Mouse (Mus musculus): Measurements from ENCODE around the gene Nfia. TPM values are rescaled to one million over a fixed set of nuclear protein-coding genes. Genes with fewer than 3 reads are reported as not detected.

Gene Nfia
- total RNA-seq, 1 experiment, result 0.27 TPM

GRCm38 (mm10) chr4:98109911-98110310, 337.4 kb downstream of the Nfia start:
- H3K36me3 ChIP-seq (ENCODE audit: control insufficient read depth, insufficient read depth, low read length, poor library complexity, severe bottlenecking), result no peaks in the 10 kb centered on the region
- H3K9ac ChIP-seq (ENCODE audit: insufficient read depth, low read depth, low read length, poor library complexity, severe bottlenecking), result no peak overlapping the region
- DNase-seq (ENCODE audit: low read depth, low spot score), result no peak
- H3K27ac ChIP-seq (ENCODE audit: insufficient read depth, low read depth, low read length, poor library complexity, severe bottlenecking), result no peak overlapping the region
- no peaks in the 10 kb centered on the region for H3K9me3 ChIP-seq (ENCODE audit: control insufficient read depth, insufficient read depth, low read depth, low read length)
- H3K4me3 ChIP-seq (ENCODE audit: insufficient read depth in 1 of 2, low read depth in 1 of 2, low read length in 2 of 2, poor library complexity in 1 of 2, severe bottlenecking in 1 of 2), result no peak overlapping the region
- TF ChIP-seq MAFK (IDR thresholded peaks at IDR 0.05; ENCODE audit: insufficient read depth, low read depth, low read length) (no peak), HCFC1 (IDR thresholded peaks at IDR 0.05; ENCODE audit: borderline replicate concordance, insufficient read depth, low read length) (no peak), CHD2 (IDR thresholded peaks at IDR 0.05; ENCODE audit: low read depth, low read length) (no peak), ZC3H11A (IDR thresholded peaks at IDR 0.05; ENCODE audit: borderline replicate concordance, low read depth, low read length) (no peak), ZNF384 (IDR thresholded peaks at IDR 0.05; ENCODE audit: low read depth, low read length) (no peak)
- H3K4me1 ChIP-seq (ENCODE audit: control insufficient read depth in 2 of 2, insufficient read depth in 2 of 2, low read length in 2 of 2, poor library complexity in 1 of 2), result no peaks in the 10 kb centered on the region; a peak in 1 of 4 replicates
- in situ Hi-C loops (cut with MboI; ENCODE audit: low sequenced_read_pairs in 2 of 2, unreplicated experiment in 2 of 2), result no loop called here

GRCm38 (mm10) chr4:98113289-98114024, 340.9 kb downstream of the Nfia start:
- no peak for DNase-seq (ENCODE audit: low read depth, low spot score)
- no peak overlapping the region for H3K9ac ChIP-seq (ENCODE audit: insufficient read depth, low read depth, low read length, poor library complexity, severe bottlenecking)
- no peaks in the 10 kb centered on the region for H3K4me1 ChIP-seq (ENCODE audit: control insufficient read depth in 2 of 2, insufficient read depth in 2 of 2, low read length in 2 of 2, poor library complexity in 1 of 2)
- in situ Hi-C loops (cut with MboI; ENCODE audit: low sequenced_read_pairs in 2 of 2, unreplicated experiment in 2 of 2), result no loop called here
- no peaks in the 10 kb centered on the region for H3K36me3 ChIP-seq (ENCODE audit: control insufficient read depth, insufficient read depth, low read length, poor library complexity, severe bottlenecking)
- H3K4me3 ChIP-seq (ENCODE audit: insufficient read depth in 1 of 2, low read depth in 1 of 2, low read length in 2 of 2, poor library complexity in 1 of 2, severe bottlenecking in 1 of 2), result no peak overlapping the region
- H3K27ac ChIP-seq (ENCODE audit: insufficient read depth, low read depth, low read length, poor library complexity, severe bottlenecking), result no peak overlapping the region
- H3K9me3 ChIP-seq (ENCODE audit: control insufficient read depth, insufficient read depth, low read depth, low read length), result no peaks in the 10 kb centered on the region
- TF ChIP-seq CHD2 (IDR thresholded peaks at IDR 0.05; ENCODE audit: low read depth, low read length) (no peak), ZNF384 (IDR thresholded peaks at IDR 0.05; ENCODE audit: low read depth, low read length) (0 out of 2 replicates have a peak, but pooled peaks have one; percentile 23)

- Histone ChIP-seq H3K4me3 (ENCODE audit: insufficient read depth in 1 of 2, low read depth in 1 of 2, low read length in 2 of 2, poor library complexity in 1 of 2, severe bottlenecking in 1 of 2) (no peak overlapping the region), H3K9ac (ENCODE audit: insufficient read depth, low read depth, low read length, poor library complexity, severe bottlenecking) (no peak overlapping the region), H3K4me1 (ENCODE audit: control insufficient read depth in 2 of 2, insufficient read depth in 2 of 2, low read length in 2 of 2, poor library complexity in 1 of 2) (no peaks in the 10 kb centered on the region), H3K9me3 (ENCODE audit: control insufficient read depth, insufficient read depth, low read depth, low read length) (no peaks in the 10 kb centered on the region), H3K36me3 (ENCODE audit: control insufficient read depth, insufficient read depth, low read length, poor library complexity, severe bottlenecking) (no peaks in the 10 kb centered on the region), H3K27ac (ENCODE audit: insufficient read depth, low read depth, low read length, poor library complexity, severe bottlenecking) (no peak overlapping the region)
- no peak for TF ChIP-seq CHD2 (IDR thresholded peaks at IDR 0.05; ENCODE audit: low read depth, low read length)
- TF ChIP-seq ZC3H11A (IDR thresholded peaks at IDR 0.05; ENCODE audit: borderline replicate concordance, low read depth, low read length), result no peak
- no peak for TF ChIP-seq ZNF384 (IDR thresholded peaks at IDR 0.05; ENCODE audit: low read depth, low read length)
- DNase-seq (ENCODE audit: low read depth, low spot score), result no peak
- in situ Hi-C loops (cut with MboI; ENCODE audit: low sequenced_read_pairs in 2 of 2, unreplicated experiment in 2 of 2), result no loop called here
These were observed 342.4 kb downstream of the Nfia start for GRCm38 (mm10) chr4:98114966-98115365.

GRCm38 (mm10) chr4:98115401-98115800, 342.9 kb downstream of the Nfia start:
- no peak overlapping the region for H3K27ac ChIP-seq (ENCODE audit: insufficient read depth, low read depth, low read length, poor library complexity, severe bottlenecking)
- no peak overlapping the region for H3K4me3 ChIP-seq (ENCODE audit: insufficient read depth in 1 of 2, low read depth in 1 of 2, low read length in 2 of 2, poor library complexity in 1 of 2, severe bottlenecking in 1 of 2)
- TF ChIP-seq HCFC1 (IDR thresholded peaks at IDR 0.05; ENCODE audit: borderline replicate concordance, insufficient read depth, low read length) (no peak), ZC3H11A (IDR thresholded peaks at IDR 0.05; ENCODE audit: borderline replicate concordance, low read depth, low read length) (no peak), ZNF384 (IDR thresholded peaks at IDR 0.05; ENCODE audit: low read depth, low read length) (no peak), MAFK (IDR thresholded peaks at IDR 0.05; ENCODE audit: insufficient read depth, low read depth, low read length) (no peak), CHD2 (IDR thresholded peaks at IDR 0.05; ENCODE audit: low read depth, low read length) (no peak)
- DNase-seq (ENCODE audit: low read depth, low spot score), result no peak
- no peaks in the 10 kb centered on the region for H3K4me1 ChIP-seq (ENCODE audit: control insufficient read depth in 2 of 2, insufficient read depth in 2 of 2, low read length in 2 of 2, poor library complexity in 1 of 2)
- no peaks in the 10 kb centered on the region for H3K36me3 ChIP-seq (ENCODE audit: control insufficient read depth, insufficient read depth, low read length, poor library complexity, severe bottlenecking)
- no peaks in the 10 kb centered on the region for H3K9me3 ChIP-seq (ENCODE audit: control insufficient read depth, insufficient read depth, low read depth, low read length)
- in situ Hi-C loops (cut with MboI; ENCODE audit: low sequenced_read_pairs in 2 of 2, unreplicated experiment in 2 of 2), result no loop called here
- H3K9ac ChIP-seq (ENCODE audit: insufficient read depth, low read depth, low read length, poor library complexity, severe bottlenecking), result no peak overlapping the region

GRCm38 (mm10) chr4:98116046-98116445, 343.5 kb downstream of the Nfia start:
- no peaks in the 10 kb centered on the region for H3K4me1 ChIP-seq (ENCODE audit: control insufficient read depth in 2 of 2, insufficient read depth in 2 of 2, low read length in 2 of 2, poor library complexity in 1 of 2)
- H3K9ac ChIP-seq (ENCODE audit: insufficient read depth, low read depth, low read length, poor library complexity, severe bottlenecking), result no peak overlapping the region
- DNase-seq (ENCODE audit: low read depth, low spot score), result no peak
- TF ChIP-seq ZNF384 (IDR thresholded peaks at IDR 0.05; ENCODE audit: low read depth, low read length) (no peak), MAFK (IDR thresholded peaks at IDR 0.05; ENCODE audit: insufficient read depth, low read depth, low read length) (no peak), CHD2 (IDR thresholded peaks at IDR 0.05; ENCODE audit: low read depth, low read length) (no peak), ZC3H11A (IDR thresholded peaks at IDR 0.05; ENCODE audit: borderline replicate concordance, low read depth, low read length) (no peak), HCFC1 (IDR thresholded peaks at IDR 0.05; ENCODE audit: borderline replicate concordance, insufficient read depth, low read length) (no peak)
- H3K36me3 ChIP-seq (ENCODE audit: control insufficient read depth, insufficient read depth, low read length, poor library complexity, severe bottlenecking), result no peaks in the 10 kb centered on the region
- H3K9me3 ChIP-seq (ENCODE audit: control insufficient read depth, insufficient read depth, low read depth, low read length), result no peaks in the 10 kb centered on the region
- H3K27ac ChIP-seq (ENCODE audit: insufficient read depth, low read depth, low read length, poor library complexity, severe bottlenecking), result no peak overlapping the region
- in situ Hi-C loops (cut with MboI; ENCODE audit: low sequenced_read_pairs in 2 of 2, unreplicated experiment in 2 of 2), result no loop called here
- no peak overlapping the region for H3K4me3 ChIP-seq (ENCODE audit: insufficient read depth in 1 of 2, low read depth in 1 of 2, low read length in 2 of 2, poor library complexity in 1 of 2, severe bottlenecking in 1 of 2)

Measured in ES-E14 (cell line).